Mouse (Mus musculus): ENCODE data around the gene Terb2. TPM values are rescaled to one million over a fixed set of nuclear protein-coding genes. Genes with fewer than 3 reads are reported as not detected.
"Not testable (repeated sequence)": the region's sequence is repeated elsewhere in the genome, so short reads cannot be mapped to it uniquely, and the experiment has no call there.

Gene Terb2
- total and polyA plus RNA-seq, 2 experiments from 2014 or later = not detected

- Histone ChIP-seq H3K27ac (ENCODE audit: low read depth, low read length) (no peak overlapping the region), H3K9me3 (ENCODE audit: low read length) (no peaks in the 10 kb centered on the region), H3K4me1 (ENCODE audit: insufficient read depth) (no peaks in the 10 kb centered on the region), H3K9ac (no peak overlapping the region), H3K4me2 (ENCODE audit: low read depth) (no peak overlapping the region), H3K4me3 (ENCODE audit: low read depth, low read length) (no peak overlapping the region), H3K36me3 (ENCODE audit: insufficient read depth) (no peaks in the 10 kb centered on the region), H3K27me3 (ENCODE audit: insufficient read depth, low read length) (no peaks in the 10 kb centered on the region)
- WGBS = 55% methylated on average over 3 of the region's 3 CpGs
- no peak for TF ChIP-seq CTCF (IDR thresholded peaks at IDR 0.05; ENCODE audit: low read depth)
- no peak for DNase-seq
- no peak for ATAC-seq
These were observed 24.6 kb downstream of the Terb2 start for GRCm38 (mm10) chr2:122210534-122211228.

GRCm38 (mm10) chr2:122217075-122217474 lies 31.0 kb downstream of the Terb2 start:
- not testable (repeated sequence) for H3K27me3 ChIP-seq (ENCODE audit: insufficient read depth, low read length); ATAC-seq; H3K9ac ChIP-seq; H3K27ac ChIP-seq (ENCODE audit: low read depth, low read length); H3K4me2 ChIP-seq (ENCODE audit: low read depth); H3K9me3 ChIP-seq (ENCODE audit: low read length); H3K4me1 ChIP-seq (ENCODE audit: insufficient read depth); H3K36me3 ChIP-seq (ENCODE audit: insufficient read depth); H3K4me3 ChIP-seq (ENCODE audit: low read depth, low read length); DNase-seq
- WGBS = 99% methylated on average over 4 of the region's 4 CpGs

DNA sequence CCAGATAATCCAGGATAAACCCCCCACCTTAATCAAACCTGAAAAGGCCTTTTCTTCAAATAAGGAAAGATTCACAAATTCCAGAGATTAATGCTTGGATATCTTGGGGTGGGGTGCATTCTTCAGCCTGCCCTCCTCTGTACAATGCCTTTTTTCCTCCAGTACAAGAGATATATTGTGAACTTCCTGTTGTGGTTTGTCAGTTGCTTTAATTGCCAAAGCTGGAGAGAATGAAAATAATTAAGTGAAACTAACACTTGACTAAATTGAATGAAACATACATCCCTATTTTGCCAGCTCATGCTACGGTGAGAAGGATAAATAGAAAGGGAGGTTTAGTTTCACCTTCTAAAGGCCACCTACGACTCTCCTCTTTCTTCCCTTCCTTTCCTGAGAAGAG lies 32.2 kb downstream of the Terb2 start:
- no peak overlapping the region for H3K27ac ChIP-seq (ENCODE audit: low read depth, low read length)
- TF ChIP-seq CTCF (IDR thresholded peaks at IDR 0.05; ENCODE audit: low read depth) = no peak
- no peak overlapping the region for H3K4me2 ChIP-seq (ENCODE audit: low read depth)
- ATAC-seq = no peak
- DNase-seq = no peak
- no peaks in the 10 kb centered on the region for H3K4me1 ChIP-seq (ENCODE audit: insufficient read depth)
- no peaks in the 10 kb centered on the region for H3K36me3 ChIP-seq (ENCODE audit: insufficient read depth)
- H3K9me3 ChIP-seq (ENCODE audit: low read length) = no peaks in the 10 kb centered on the region
- WGBS = 55% methylated on average over 2 of the region's 2 CpGs
- no peak overlapping the region for H3K9ac ChIP-seq
- no peak overlapping the region for H3K4me3 ChIP-seq (ENCODE audit: low read depth, low read length)
- no peaks in the 10 kb centered on the region for H3K27me3 ChIP-seq (ENCODE audit: insufficient read depth, low read length)

DNA sequence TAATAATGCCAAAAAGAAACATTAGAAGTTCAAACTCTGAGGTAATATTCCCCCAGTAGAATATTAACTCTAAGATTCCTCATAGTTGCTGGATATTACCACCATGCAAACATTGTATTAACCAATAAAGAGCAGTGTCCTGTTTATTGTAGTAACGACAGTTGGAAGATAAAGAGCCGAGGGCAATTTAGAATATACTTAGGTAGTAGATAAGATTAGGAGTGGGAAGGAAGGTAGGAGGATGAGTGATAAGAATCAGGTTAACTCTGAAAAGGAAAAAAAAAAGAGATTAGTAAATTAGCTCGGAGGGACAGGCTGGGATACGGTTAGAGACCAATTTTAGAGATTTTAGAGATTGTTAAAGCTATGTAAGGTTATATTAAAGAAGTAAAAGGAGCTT lies 35.3 kb downstream of the Terb2 start:
- H3K36me3 ChIP-seq (ENCODE audit: insufficient read depth) = no peaks in the 10 kb centered on the region
- no peaks in the 10 kb centered on the region for H3K9me3 ChIP-seq (ENCODE audit: low read length)
- DNase-seq (no peak), ATAC-seq (no peak)
- no peak overlapping the region for H3K9ac ChIP-seq
- H3K27me3 ChIP-seq (ENCODE audit: insufficient read depth, low read length) = no peaks in the 10 kb centered on the region
- TF ChIP-seq CTCF (IDR thresholded peaks at IDR 0.05; ENCODE audit: low read depth) = no peak
- 85% methylated on average over 4 of the region's 4 CpGs for WGBS
- H3K4me2 ChIP-seq (ENCODE audit: low read depth) = no peak overlapping the region
- H3K4me3 ChIP-seq (ENCODE audit: low read depth, low read length) = no peak overlapping the region
- H3K27ac ChIP-seq (ENCODE audit: low read depth, low read length) = no peak overlapping the region
- H3K4me1 ChIP-seq (ENCODE audit: insufficient read depth) = no peaks in the 10 kb centered on the region

GRCm38 (mm10) chr2:122221798-122222197 lies 35.7 kb downstream of the Terb2 start:
- Histone ChIP-seq H3K9ac (no peak overlapping the region), H3K9me3 (ENCODE audit: low read length) (no peaks in the 10 kb centered on the region), H3K36me3 (ENCODE audit: insufficient read depth) (no peaks in the 10 kb centered on the region), H3K4me1 (ENCODE audit: insufficient read depth) (no peaks in the 10 kb centered on the region), H3K27me3 (ENCODE audit: insufficient read depth, low read length) (no peaks in the 10 kb centered on the region), H3K4me3 (ENCODE audit: low read depth, low read length) (no peak overlapping the region), H3K4me2 (ENCODE audit: low read depth) (no peak overlapping the region), H3K27ac (ENCODE audit: low read depth, low read length) (no peak overlapping the region)
- no peak for ATAC-seq
- WGBS = 63% methylated on average over 5 of the region's 5 CpGs
- TF ChIP-seq CTCF (IDR thresholded peaks at IDR 0.05; ENCODE audit: low read depth) = no peak
- DNase-seq = no peak

DNA sequence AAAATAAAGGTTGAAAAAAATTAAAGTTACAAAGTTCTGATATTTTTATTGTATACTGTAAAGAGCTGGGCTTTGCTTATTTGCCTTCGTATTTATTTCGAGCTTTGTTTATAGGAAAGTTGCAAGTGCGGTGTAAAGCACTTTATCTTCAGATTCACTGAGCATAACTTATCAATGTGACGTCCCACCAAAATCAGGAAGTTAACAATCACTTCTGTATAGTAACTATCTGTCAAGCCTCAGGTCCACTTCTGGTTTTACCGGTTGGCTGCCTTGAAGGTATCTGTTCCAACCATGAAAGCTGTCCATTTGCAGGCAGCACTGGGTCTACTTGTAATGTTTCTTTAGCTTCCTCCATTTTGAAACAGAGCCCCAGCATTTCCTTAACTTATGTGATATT lies 36.2 kb downstream of the Terb2 start:
- Histone ChIP-seq H3K9ac (no peak overlapping the region), H3K4me3 (ENCODE audit: low read depth, low read length) (no peak overlapping the region), H3K4me1 (ENCODE audit: insufficient read depth) (no peaks in the 10 kb centered on the region), H3K4me2 (ENCODE audit: low read depth) (no peak overlapping the region), H3K27me3 (ENCODE audit: insufficient read depth, low read length) (no peaks in the 10 kb centered on the region), H3K36me3 (ENCODE audit: insufficient read depth) (no peaks in the 10 kb centered on the region), H3K27ac (ENCODE audit: low read depth, low read length) (no peak overlapping the region), H3K9me3 (ENCODE audit: low read length) (no peaks in the 10 kb centered on the region)
- WGBS = 92% methylated on average over 5 of the region's 5 CpGs
- no peak for DNase-seq
- no peak for ATAC-seq
- TF ChIP-seq CTCF (IDR thresholded peaks at IDR 0.05; ENCODE audit: low read depth) = no peak

DNA sequence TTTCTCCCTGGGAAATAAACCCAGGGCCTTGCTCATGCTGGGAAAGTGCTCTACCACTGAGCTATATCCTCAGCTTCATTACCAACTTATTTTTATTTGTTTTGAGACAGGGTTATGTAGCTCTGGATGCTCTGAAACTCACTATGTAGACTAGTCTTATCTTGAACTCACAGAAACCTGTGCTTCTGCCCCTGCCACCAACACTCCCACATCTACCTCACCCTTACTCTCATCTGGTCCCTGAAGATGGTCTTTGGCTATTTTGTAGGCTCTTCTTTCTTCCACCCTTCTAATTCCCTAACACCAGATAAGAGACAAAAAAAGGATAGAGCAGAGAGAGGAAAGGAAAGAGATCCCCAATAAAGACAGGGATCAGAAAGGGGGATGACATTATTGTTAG lies 37.6 kb downstream of the Terb2 start:
- TF ChIP-seq CTCF (IDR thresholded peaks at IDR 0.05; ENCODE audit: low read depth) = no peak
- DNase-seq = no peak
- H3K4me3 ChIP-seq (ENCODE audit: low read depth, low read length) = no peak overlapping the region
- H3K9ac ChIP-seq = no peak overlapping the region
- H3K36me3 ChIP-seq (ENCODE audit: insufficient read depth) = no peaks in the 10 kb centered on the region
- H3K4me2 ChIP-seq (ENCODE audit: low read depth) = no peak overlapping the region
- H3K27ac ChIP-seq (ENCODE audit: low read depth, low read length) = no peak overlapping the region
- ATAC-seq = no peak
- no peaks in the 10 kb centered on the region for H3K9me3 ChIP-seq (ENCODE audit: low read length)
- H3K4me1 ChIP-seq (ENCODE audit: insufficient read depth) = no peaks in the 10 kb centered on the region
- H3K27me3 ChIP-seq (ENCODE audit: insufficient read depth, low read length) = no peaks in the 10 kb centered on the region
